Mouse (Mus musculus) ES-E14 (cell line): ENCODE measurements around the gene Cd79b. TPM values are rescaled to one million over a fixed set of nuclear protein-coding genes. Genes with fewer than 3 reads are reported as not detected.
A peak's percentile ranks its signal among the peaks of the same experiment; 100 is the strongest.

Experiments used
- DNase-seq: peaks from one replicate; pipeline ENCODE4 v3.0.0-alpha.2; 2013; ENCODE audit warnings: low read depth, low spot score
- H3K27ac ChIP-seq: 2 replicates; pipeline ENCODE4 v1.5.1; 2012; ENCODE audit warnings: low read depth, mild to moderate bottlenecking, low read length, moderate library complexity, mixed read lengths; ENCODE audit not compliant: poor library complexity, insufficient read depth, severe bottlenecking
- H3K36me3 ChIP-seq: 2 replicates; pipeline ENCODE4 v1.6.1; 2012; ENCODE audit warnings: mild to moderate bottlenecking, low read length, moderate library complexity, mixed read lengths; ENCODE audit not compliant: control insufficient read depth, poor library complexity, insufficient read depth, severe bottlenecking
- H3K4me1 ChIP-seq, 2 experiments: fragments of 150-350 bp in 1 of 2; sonication (generic) in 1 of 2; 2 replicates each; pipeline ENCODE4 v1.6.1; 2012; ENCODE audit warnings: low read length in 2 of 2, mild to moderate bottlenecking in 1 of 2, mixed read lengths in 1 of 2; ENCODE audit not compliant: control insufficient read depth in 2 of 2, insufficient read depth in 2 of 2, poor library complexity in 1 of 2
- H3K4me3 ChIP-seq, 2 experiments: fragments of 150-350 bp in 1 of 2; sonication (generic) in 1 of 2; 2 replicates each; pipeline ENCODE4 v1.5.1; 2012; ENCODE audit warnings: low read length in 2 of 2, low read depth in 1 of 2, mild to moderate bottlenecking in 1 of 2, mixed read lengths in 1 of 2; ENCODE audit not compliant: insufficient read depth in 1 of 2, poor library complexity in 1 of 2, severe bottlenecking in 1 of 2
- H3K9ac ChIP-seq: 2 replicates; pipeline ENCODE4 v1.6.1; 2012; ENCODE audit warnings: low read depth, mild to moderate bottlenecking, low read length, mixed read lengths; ENCODE audit not compliant: poor library complexity, insufficient read depth, severe bottlenecking
- H3K9me3 ChIP-seq: fragments of 150-350 bp; sonication (generic); 2 replicates; pipeline ENCODE4 v1.6.1; 2012; ENCODE audit warnings: low read depth, mild to moderate bottlenecking, low read length; ENCODE audit not compliant: control insufficient read depth, insufficient read depth
- CHD2 ChIP-seq: IDR thresholded peaks from 2 replicates; pipeline ENCODE4 v1.6.1; 2014; ENCODE audit warnings: mild to moderate bottlenecking, low read depth, low read length, inconsistent platforms
- HCFC1 ChIP-seq: IDR thresholded peaks from 2 replicates; pipeline ENCODE4 v1.6.1; 2012; ENCODE audit warnings: low read length, inconsistent platforms, borderline replicate concordance; ENCODE audit not compliant: insufficient read depth
- MAFK ChIP-seq: IDR thresholded peaks from 2 replicates; pipeline ENCODE4 v1.6.1; 2014; ENCODE audit warnings: mild to moderate bottlenecking, low read depth, low read length, inconsistent platforms; ENCODE audit not compliant: insufficient read depth
- ZC3H11A ChIP-seq: IDR thresholded peaks from 2 replicates; pipeline ENCODE4 v1.6.1; 2012; ENCODE audit warnings: low read depth, mild to moderate bottlenecking, inconsistent platforms, low read length, borderline replicate concordance
- ZNF384 ChIP-seq: IDR thresholded peaks from 2 replicates; pipeline ENCODE4 v1.6.1; 2012; ENCODE audit warnings: low read depth, low read length, inconsistent platforms
- in situ Hi-C, 2 experiments: fragments of 600-800 bp; cut with MboI; formaldehyde crosslinking; loops; one replicate each; pipeline ENCODE4 v1.15.1; 2025; ENCODE audit warnings: low sequenced_read_pairs in 2 of 2, inconsistent platforms in 1 of 2; ENCODE audit not compliant: unreplicated experiment in 2 of 2
- total RNA-seq: library from RNA; depleted of rRNA; stranded (reverse); fragments of 300-350 nt; gene quantifications from 2 replicates; pipeline ENCODE4 v1.2.3, GENCODE M21; 2012

The Cd79b gene
- total RNA-seq, 1 experiment = 3.6 TPM

DNA sequence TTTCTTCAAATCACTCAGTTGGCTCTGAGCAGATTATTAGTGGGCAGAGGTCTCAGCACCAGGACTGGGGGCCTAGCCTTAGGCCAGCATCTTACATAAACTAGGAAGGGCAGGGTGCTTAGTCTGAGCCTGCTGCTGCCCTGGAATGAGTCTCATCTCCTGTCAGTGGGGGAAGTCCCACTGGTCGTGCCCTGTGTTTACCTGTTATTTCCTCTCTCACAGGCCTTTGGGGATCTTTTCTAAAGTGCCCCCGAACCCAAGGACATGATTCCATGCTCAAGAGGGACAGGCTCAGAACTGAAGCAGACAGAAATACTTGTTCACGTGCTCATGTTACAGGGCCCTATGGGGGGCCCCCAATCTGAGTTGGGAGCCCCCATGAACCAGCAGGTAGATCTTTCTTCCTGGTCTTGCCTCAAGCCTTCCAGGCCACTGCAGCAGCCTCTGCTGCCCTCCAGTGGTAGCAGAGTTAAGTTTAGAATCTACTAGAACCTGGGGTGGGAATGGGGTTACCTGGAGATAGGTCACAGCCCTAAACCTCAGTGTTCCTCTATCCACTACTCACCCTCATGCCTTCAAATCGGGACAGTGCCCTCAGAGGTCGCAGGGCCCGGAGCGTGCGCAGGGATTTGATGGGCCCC lies 11.1 kb upstream of the Cd79b start:
- H3K27ac ChIP-seq = no peak overlapping the region
- no peaks in the 10 kb centered on the region for H3K36me3 ChIP-seq
- peak; percentile 44 for DNase-seq
- H3K4me1 ChIP-seq = peaks cover 0 to 5% of the 10 kb centered on the region in 2 experiments; a peak in 2 of 4 replicates
- TF ChIP-seq ZNF384 (no peak), ZC3H11A (0 out of 2 replicates have a peak, but pooled peaks have one; percentile 14)
- no peaks in the 10 kb centered on the region for H3K9me3 ChIP-seq
- in situ Hi-C loops = no loop called here
- H3K9ac ChIP-seq = no peak overlapping the region
- H3K4me3 ChIP-seq = no peak overlapping the region

- H3K4me1 ChIP-seq = peaks cover 0 to 5% of the 10 kb centered on the region in 2 experiments; a peak in 2 of 4 replicates
- no peak overlapping the region for H3K4me3 ChIP-seq
- H3K9ac ChIP-seq = no peak overlapping the region
- no peak for TF ChIP-seq ZNF384
- TF ChIP-seq HCFC1 = no peak
- TF ChIP-seq ZC3H11A = no peak
- no peak for TF ChIP-seq CHD2
- TF ChIP-seq MAFK = no peak
- in situ Hi-C loops = no loop called here
- no peaks in the 10 kb centered on the region for H3K36me3 ChIP-seq
- DNase-seq = no peak
- H3K27ac ChIP-seq = no peak overlapping the region
- H3K9me3 ChIP-seq = no peaks in the 10 kb centered on the region
These were observed 10.3 kb upstream of the Cd79b start for GRCm38 (mm10) chr11:106324858-106325257.

DNA sequence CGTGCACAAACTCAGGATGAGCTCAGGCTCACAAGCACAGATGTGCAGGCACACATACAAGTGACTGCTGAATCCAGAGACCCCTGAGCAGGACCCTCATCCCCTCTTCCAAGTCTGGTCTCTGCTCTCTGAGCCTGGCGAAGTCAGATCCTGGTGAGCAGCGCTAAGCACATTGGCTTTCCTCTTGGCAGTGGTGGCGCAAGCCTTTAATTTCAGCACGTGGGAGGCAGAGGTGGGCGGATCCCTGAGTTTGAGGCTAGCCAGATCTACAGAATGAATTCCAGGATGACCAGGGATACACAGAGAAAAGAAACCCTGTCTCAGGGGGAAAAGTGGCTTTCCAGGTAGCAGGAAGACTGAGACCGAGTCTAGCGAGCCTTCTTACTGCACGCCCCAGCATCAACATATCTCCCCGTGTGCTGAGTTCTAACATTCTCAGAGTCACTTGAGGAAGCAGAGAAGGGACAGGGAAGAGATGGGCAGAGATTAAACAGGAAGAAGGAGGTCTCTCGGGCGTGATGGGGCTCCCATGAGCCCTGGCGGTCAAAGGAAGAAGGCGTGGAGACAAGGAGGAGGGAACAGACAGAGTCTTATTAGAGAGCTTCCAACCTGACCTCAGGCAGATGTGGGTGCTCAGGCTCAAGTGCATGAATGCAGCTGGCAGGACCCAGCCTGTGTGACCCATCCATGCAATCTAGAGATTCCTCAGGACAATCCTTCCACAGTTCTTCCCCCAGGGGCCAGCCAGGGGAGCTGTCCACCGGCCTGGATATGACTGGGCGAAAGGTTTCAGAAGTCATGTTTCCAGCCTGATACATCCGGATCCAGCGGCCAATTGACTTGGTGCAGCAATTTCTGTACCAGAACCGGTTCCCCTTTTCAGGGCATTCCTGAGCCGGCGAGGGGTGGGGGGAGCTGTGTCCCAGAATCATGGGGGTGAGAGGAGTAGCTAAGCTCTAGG lies 4.1 kb upstream of the Cd79b start:
- peaks cover 4 to 10% of the 10 kb centered on the region in 2 experiments; a peak in 3 of 4 replicates for H3K4me1 ChIP-seq
- in situ Hi-C loops = no loop called here
- TF ChIP-seq MAFK (no peak), ZC3H11A (no peak), HCFC1 (no peak), CHD2 (no peak), ZNF384 (no peak)
- DNase-seq = no peak
- H3K27ac ChIP-seq = no peak overlapping the region
- H3K36me3 ChIP-seq = no peaks in the 10 kb centered on the region
- H3K9ac ChIP-seq = no peak overlapping the region
- H3K4me3 ChIP-seq = no peak overlapping the region
- no peaks in the 10 kb centered on the region for H3K9me3 ChIP-seq

DNA sequence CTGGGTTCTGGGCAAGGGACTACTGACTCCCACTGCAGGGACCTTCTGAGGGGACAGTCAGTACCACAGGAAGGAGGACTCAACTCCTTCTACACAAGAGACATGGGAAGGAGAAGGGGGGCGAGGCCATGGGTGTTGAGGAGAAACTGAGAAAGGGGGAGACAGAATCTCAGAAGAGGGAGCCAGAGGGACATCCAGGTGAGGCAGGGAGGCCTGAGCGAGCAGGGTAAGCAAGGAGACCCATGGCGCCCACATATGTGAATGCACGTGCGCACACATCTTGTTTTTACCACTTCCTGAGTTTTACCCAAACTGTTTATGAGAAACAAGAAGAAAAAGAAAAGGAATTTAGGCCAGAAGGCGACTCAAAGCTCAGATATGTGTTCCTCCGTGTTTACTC lies 3.2 kb upstream of the Cd79b start:
- Histone ChIP-seq H3K4me1 (peaks cover 4 to 15% of the 10 kb centered on the region in 2 experiments; a peak in 3 of 4 replicates), H3K36me3 (no peaks in the 10 kb centered on the region), H3K27ac (no peak overlapping the region), H3K9me3 (no peaks in the 10 kb centered on the region), H3K4me3 (no peak overlapping the region), H3K9ac (no peak overlapping the region)
- in situ Hi-C loops = no loop called here
- DNase-seq = no peak
- TF ChIP-seq ZNF384 (no peak), MAFK (no peak)
